Mouse (Mus musculus) telencephalon, adult 2 months (tissue): ENCODE measurements around the gene Tctex1d4.

Experiments
- DNase-seq: peaks from one replicate; pipeline ENCODE4 v3.0.0-alpha.2; 2011; ENCODE audit warnings: low read depth, low spot score

Gene Tctex1d4

GRCm38 (mm10) chr4:117138295-117139216 lies 12.0 kb downstream of the Tctex1d4 start:
- no peak for DNase-seq

GRCm38 (mm10) chr4:117139217-117139612 lies 12.6 kb downstream of the Tctex1d4 start:
- no peak for DNase-seq

GRCm38 (mm10) chr4:117140613-117141012 lies 14.0 kb downstream of the Tctex1d4 start:
- no peak for DNase-seq

- no peak for DNase-seq
Observed at GRCm38 (mm10) chr4:117143023-117143422, 16.4 kb downstream of the Tctex1d4 start.

GRCm38 (mm10) chr4:117145248-117145647 lies 18.7 kb downstream of the Tctex1d4 start:
- DNase-seq: no peak

- DNase-seq: no peak
Observed at GRCm38 (mm10) chr4:117146176-117146575, 19.6 kb downstream of the Tctex1d4 start.

GRCm38 (mm10) chr4:117148047-117148713 lies 21.6 kb downstream of the Tctex1d4 start:
- no peak for DNase-seq

- no peak for DNase-seq
Observed at GRCm38 (mm10) chr4:117148815-117149214, 22.2 kb downstream of the Tctex1d4 start.

- DNase-seq: no peak
Observed at GRCm38 (mm10) chr4:117149291-117150211, 23.0 kb downstream of the Tctex1d4 start.

GRCm38 (mm10) chr4:117150212-117150733 lies 23.7 kb downstream of the Tctex1d4 start:
- no peak for DNase-seq

GRCm38 (mm10) chr4:117151416-117151815 lies 24.8 kb downstream of the Tctex1d4 start:
- DNase-seq: no peak

GRCm38 (mm10) chr4:117152714-117153113 lies 26.1 kb downstream of the Tctex1d4 start:
- DNase-seq: no peak

GRCm38 (mm10) chr4:117155020-117155791 lies 28.6 kb downstream of the Tctex1d4 start:
- no peak for DNase-seq

- peak; percentile 83 for DNase-seq
Observed at GRCm38 (mm10) chr4:117155792-117156355, 29.3 kb downstream of the Tctex1d4 start, which contains the start of gene Rps8. Rps8 (minus strand) TSS chr4:117156243.

- DNase-seq: no peak
Observed at GRCm38 (mm10) chr4:117156372-117156771, 29.8 kb downstream of the Tctex1d4 start.

- no peak for DNase-seq
Observed at GRCm38 (mm10) chr4:117159666-117160065, 33.1 kb downstream of the Tctex1d4 start.

GRCm38 (mm10) chr4:117161183-117161582 lies 34.6 kb downstream of the Tctex1d4 start:
- no peak for DNase-seq

GRCm38 (mm10) chr4:117169936-117170335 lies 43.3 kb downstream of the Tctex1d4 start:
- DNase-seq: no peak
